Mouse (Mus musculus) small intestine, adult 2 months (tissue): Measurements from ENCODE around the gene Plcd3.

ENCODE experiments used
- CTCF ChIP-seq: fragments of 200-500 bp; IDR thresholded peaks from 2 replicates; pipeline ENCODE4 v1.5.1; 2012; ENCODE audit warnings: low read depth, mild to moderate bottlenecking, control low read depth, inconsistent platforms, low read length, moderate library complexity, mixed read lengths; ENCODE audit not compliant: insufficient replicate concordance, insufficient read length; ENCODE audit errors: extremely low read depth
- POLR2A ChIP-seq: fragments of 200-500 bp; IDR thresholded peaks from 2 replicates; pipeline ENCODE4 v1.6.1; 2012; ENCODE audit warnings: low read depth, mild to moderate bottlenecking, control low read depth, inconsistent platforms, low read length, moderate library complexity

- TF ChIP-seq CTCF (no peak), POLR2A (no peak)
Observed at GRCm38 (mm10) chr11:103068884-103069283, 32.6 kb downstream of the Plcd3 start.
